Mouse (Mus musculus) granulocyte monocyte progenitor cell, adult 5-6 weeks (primary cell): ENCODE data around the gene Wdr81. TPM values are rescaled to one million over a fixed set of nuclear protein-coding genes. Genes with fewer than 3 reads are reported as not detected.

ENCODE experiments used
- ATAC-seq: replicated peaks from 2 replicates; pipeline ENCODE4 v1.8.0; 2016; ENCODE audit warnings: mild to moderate bottlenecking, moderate TSS enrichment, inconsistent platforms; ENCODE audit not compliant: poor library complexity, severe bottlenecking
- total RNA-seq, 2 experiments: library from RNA; stranded (forward) in 1 of 2; stranded (reverse) in 1 of 2; fragments of 200-712, 200-1000 nt in 1 of 2; fragments of >200 nt in 1 of 2; fragmentation: Nextera tagmentation in 1 of 2; gene quantifications; 2 replicates each; pipeline ENCODE4 v1.2.3; 2014 to 2017

Wdr81 gene
- total RNA-seq (2014; fragmentation: Nextera tagmentation) (10.2 and 15.6 TPM in 2 replicates), total RNA-seq (2017) (4.4 and 5.1 TPM in 2 replicates)

DNA sequence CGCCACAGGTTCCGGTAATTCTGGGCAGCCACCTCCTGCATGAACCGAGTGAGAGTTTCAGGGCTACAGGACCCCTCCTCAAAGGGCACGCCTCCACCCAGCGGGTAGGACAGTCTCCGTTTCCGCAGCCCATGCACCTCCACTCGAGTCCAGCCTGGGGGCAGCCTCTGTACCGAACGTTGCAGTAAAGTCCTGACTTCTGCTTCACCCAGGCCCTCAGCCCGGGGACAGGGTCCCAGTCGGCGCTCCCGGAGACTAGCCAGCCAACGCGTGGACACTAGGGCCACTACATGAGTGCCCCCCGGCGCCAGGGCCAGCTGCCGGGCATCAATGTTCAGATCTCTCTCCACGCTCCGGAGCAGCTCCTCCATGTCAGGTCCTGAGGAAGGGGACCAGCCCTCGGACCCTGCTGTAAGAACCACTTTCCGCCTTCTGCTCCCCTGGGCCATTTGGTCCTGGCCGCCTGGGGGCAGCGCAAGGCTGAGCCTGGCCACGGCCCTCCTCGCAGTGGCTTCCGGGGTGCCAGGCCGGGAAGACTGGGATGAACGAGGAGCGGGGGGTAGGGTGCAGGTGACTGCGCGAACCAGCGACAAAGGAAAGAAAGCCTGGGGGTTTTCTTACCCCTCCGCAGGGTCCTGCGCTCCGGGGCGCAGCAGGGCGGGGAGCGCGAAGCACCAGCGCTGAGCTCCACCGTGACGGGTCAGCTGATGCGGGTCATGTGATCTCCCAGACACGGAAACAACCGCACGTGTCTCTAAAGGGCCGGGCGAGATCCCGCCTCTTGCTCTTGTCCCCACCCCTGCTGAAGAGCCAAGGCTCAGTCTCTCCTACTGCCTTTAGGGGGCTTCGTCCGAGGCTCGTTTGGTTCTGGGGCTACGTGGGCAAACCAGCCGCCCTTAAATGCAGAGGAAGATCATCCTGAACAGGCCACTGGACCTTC, at the start of gene Wdr81:
Gene Wdr81, minus strand, starts transcription at position 727 of the 940 bp plus-strand sequence.
- peak; percentile 64 for ATAC-seq

GRCm38 (mm10) chr11:75498126-75498525, 43.6 kb upstream of the Wdr81 start:
- ATAC-seq: no peak

DNA sequence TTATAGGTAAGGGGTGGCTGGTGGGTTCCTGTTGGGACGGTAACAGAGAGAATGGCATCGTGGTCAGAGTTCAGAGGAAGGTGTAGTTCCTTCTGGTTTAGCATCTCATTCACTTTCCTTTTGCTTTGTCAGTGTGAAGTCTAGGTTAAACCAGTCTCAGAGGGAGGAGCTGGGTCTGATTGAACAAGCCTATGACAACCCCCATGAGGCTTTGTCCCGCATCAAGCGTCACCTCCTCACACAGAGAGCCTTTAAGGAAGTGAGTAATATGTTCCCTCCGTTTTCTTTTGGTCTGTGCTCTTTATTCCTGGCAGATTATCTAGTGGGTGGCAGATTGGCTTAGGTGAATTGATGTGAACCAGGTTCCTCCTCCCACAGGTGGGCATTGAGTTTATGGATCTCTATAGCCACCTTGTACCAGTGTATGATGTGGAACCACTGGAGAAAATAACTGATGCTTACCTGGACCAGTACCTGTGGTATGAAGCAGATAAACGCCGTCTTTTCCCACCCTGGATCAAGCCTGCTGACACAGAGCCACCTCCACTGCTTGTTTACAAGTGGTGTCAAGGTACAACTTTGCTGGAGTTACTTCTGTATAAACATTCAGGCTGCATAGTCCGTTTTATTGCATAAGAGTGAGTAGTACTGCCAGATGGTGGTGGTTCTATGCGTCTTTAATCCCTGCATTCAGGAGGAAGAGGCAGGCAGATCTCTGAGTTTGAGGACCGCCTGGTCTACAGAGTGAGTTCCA, 40.0 kb upstream of the Wdr81 start:
- no peak for ATAC-seq

DNA sequence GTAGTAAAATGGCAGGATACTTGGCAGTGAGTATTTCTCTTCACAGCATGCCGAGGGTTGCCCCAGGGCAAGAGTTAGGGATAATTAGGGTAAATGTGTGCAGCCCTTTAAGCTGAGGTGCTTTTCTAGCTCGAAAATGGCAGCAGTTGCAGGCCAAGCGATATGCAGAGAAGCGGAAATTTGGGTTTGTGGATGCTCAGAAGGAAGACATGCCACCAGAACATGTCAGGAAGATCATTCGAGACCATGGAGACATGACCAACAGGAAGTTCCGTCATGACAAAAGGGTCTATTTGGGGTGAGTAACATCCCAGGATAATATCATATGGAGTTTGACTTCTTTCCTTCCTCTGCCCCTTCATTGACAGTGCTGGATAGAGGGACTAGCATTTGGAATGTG, 33.0 kb upstream of the Wdr81 start:
- no peak for ATAC-seq

DNA sequence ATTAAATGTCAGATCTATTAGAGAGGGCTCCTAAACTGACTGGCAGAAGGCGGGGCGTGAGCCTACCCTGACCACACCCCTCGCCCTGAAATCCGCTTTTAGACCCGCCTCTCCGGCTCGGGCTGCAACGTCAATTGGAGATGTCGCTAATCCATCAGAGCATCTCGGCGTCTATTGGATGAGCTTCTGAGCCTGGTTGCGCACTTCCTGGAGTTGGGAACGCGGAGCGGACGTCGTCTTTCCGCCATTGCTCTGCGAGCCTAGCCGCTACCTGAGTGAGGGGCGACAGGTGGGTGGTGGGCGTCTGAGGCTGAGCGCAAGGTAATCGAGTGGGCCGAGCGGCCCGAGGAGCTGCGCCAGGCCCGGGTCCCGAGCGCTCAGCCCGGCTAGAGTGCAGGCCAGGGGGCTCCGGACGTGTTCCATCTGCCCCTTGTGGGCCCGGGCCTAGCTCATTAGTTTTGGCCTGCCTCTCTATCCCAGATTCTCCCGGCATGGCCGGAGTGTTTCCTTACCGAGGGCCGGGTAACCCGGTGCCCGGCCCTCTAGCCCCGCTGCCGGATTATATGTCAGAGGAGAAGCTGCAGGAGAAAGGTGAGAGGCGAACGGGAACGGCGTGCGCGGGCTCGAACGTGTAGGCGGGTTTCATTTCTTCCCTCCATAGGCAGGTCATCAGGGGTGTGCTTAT, 32.2 kb upstream of the Wdr81 start, which contains the start of gene Prpf8:
Gene Prpf8, plus strand, starts transcription at position 216 of the 685 bp plus-strand sequence.
- peak; percentile 100 for ATAC-seq

DNA sequence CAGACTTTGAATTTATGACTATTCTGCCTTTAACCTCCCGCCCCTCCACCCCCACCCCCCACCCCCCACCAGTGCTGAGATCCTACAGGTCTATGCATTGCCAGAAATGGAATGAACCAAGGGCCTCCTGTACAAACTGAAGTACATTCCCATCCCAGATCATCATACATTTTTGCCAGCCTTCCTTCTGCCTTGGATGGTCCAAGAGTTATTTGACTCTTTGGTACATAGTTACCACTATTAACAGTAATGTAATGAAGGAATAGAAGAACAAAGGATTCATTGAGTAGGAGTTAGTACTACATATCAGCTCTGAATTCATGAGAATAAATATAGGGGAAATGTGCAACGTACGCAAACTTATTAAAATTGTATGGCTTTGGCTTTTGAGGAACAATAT, 31.7 kb upstream of the Wdr81 start:
- no peak for ATAC-seq

GRCm38 (mm10) chr11:75473376-75473775, 18.9 kb upstream of the Wdr81 start:
- ATAC-seq: no peak

DNA sequence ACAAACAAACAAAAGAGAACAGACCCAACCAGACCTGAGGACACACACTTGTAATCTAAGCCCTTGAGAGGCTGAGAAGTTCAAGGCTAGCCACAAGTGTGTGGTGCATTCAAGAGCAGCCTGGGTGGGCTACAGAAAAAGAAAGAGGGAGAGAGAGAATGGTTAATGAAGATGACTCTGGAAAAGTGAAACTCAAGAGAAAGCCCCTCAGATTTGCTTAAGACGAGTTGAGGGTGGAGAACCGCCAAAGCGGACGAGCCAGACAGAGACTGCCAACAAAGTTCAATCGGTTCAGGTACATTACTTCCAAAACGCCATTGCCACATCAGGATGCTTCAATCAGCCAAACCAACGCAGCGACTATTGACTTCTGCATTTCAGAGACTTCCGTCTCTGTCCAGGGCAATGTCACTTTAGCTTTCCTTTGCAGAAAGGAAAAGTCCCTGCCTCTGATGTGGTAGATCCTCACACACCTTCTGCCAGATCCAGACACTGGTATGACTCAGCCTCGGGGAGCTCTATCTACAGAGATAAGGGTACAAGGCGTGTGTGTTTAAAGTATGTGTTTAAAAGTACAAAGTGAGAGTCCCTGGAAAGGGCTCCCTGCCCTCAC, 18.1 kb upstream of the Wdr81 start:
- ATAC-seq: peak; percentile 65

DNA sequence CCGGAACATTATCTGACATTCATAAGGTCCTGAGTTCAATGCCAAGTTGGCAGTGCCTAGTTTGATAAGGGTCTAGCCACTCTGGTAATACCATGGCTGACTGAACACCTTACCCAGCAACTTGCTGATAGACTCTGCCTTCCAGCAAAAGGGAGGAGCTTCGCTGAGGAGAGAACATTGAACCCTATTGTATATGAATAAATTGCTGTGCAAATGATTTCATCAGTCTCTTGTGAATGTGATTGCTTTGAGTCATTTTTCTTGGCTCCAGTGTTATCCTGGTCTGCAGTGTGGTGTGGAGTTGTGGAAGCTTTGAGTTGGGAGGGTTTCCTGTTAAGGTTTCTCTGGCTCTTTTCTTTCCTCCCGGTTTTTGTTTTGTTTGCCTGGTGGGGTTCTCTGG, 16.2 kb upstream of the Wdr81 start:
- no peak for ATAC-seq

- ATAC-seq: no peak
Measured at GRCm38 (mm10) chr11:75469261-75469660, 14.7 kb upstream of the Wdr81 start.

GRCm38 (mm10) chr11:75468410-75468809, 13.9 kb upstream of the Wdr81 start:
- no peak for ATAC-seq

DNA sequence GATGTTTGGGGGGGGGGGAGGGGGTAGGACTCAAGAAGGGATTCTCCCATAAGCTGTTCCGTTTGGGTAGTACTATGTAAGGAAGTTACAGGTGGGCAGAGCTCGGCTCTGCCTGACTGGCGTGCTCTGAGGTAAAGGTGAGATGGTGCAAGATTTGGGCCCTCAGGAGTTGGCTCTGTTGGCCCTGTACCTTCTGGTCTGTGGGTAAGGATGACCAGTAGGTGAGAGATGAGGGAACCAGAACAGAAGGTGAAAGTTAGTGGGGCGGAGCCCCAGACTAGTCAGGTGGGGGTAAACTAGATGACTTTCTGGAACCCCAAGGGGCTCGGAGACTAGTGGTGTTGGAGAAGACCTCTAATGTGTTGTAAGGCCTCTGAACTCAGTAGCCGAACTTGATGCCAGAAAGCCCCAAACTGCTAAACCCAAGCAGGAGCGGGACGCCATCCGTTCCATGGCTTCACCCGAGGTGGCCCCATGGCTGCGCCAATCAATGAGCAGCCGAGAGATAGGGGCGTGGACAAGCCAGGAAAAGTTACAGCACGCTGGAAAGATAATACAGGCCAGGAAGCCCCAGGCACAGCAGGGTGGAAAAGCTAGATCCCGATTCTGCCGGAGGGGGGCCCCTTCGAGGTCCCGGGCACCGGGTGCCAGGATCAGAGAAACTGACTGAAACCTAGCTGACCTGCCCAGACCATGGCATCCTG, 13.1 kb upstream of the Wdr81 start:
- ATAC-seq: peak; percentile 69

DNA sequence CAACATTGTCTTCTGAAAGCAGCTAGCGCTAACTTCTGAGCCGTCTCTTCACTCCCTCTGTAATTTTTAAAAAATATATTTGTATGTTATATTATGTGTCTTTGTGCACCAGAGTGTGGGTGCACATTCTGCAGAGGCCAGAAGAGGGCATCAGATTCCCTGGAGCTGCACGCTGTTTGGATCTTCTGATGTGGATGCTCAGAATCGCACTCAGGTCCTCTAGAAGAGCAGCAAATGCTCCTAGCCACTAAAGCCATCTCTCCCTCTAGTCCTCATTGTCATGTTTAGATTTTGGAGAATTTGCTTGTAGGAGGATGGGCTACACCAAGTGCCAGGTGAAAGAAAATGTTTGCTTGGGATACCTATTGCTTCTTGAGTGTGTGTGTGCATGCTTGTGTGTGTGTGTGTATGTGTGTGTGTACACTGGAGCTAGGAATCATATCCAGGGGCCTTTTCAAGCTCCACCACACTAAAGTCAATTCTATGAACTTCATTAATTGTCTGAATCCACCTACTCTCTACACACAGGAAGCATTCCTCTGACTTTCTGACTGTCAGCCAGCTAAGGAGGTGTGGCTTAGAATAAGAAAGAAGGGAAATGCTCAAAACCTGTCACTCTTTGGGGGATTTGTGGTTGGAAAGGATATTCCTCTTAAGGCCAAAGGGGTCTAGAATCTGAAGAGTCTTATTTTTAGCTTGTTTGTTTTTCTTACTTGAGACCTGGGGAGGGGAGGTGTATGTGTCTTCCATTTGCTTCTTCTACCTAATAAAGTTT, 12.4 kb upstream of the Wdr81 start:
- ATAC-seq: no peak

DNA sequence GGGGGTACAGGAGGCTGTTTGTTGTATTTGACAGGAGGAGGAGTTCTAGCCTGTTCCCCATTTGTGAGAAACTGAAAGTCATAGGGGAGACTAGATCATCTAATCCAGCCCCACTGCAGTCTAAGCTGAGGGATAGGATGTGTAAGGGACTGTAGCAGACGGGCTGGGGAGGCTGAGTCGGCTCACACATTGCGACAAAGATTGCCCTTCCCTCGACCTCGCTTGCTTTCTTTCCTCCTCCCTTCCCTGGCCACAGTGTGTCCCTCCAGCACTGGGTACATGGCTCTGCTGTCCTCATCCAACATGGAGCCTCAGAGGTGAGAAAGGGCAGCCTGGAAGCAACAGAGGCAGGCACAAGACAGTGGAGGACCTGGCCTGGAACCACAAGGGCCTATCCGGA, 10.5 kb upstream of the Wdr81 start:
- no peak for ATAC-seq

DNA sequence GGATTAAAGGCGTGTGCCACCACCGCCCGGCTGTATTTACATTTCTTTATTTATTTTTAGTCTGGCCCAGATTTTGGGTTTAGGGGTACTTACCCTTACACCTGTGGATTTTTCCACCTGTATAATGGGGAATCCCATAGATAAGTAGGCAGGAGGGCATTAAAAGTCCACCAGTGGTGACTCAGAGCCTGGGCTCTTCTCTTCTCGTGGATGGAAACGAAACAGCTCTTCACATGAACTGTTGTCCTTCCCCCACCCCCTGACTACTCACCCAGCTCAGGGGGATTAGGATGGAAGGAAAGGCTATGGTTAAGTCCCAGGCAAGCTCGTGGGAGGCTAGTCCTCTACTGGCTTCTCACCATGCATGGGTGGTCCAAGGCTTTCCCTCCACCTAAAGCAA, 9.9 kb upstream of the Wdr81 start:
- ATAC-seq: no peak

- ATAC-seq: no peak
Measured at GRCm38 (mm10) chr11:75463624-75464023, 9.1 kb upstream of the Wdr81 start.

- peak; percentile 8; the same call in 1 of the 2 replicates for ATAC-seq
Measured at GRCm38 (mm10) chr11:75462865-75463336, 8.4 kb upstream of the Wdr81 start.

DNA sequence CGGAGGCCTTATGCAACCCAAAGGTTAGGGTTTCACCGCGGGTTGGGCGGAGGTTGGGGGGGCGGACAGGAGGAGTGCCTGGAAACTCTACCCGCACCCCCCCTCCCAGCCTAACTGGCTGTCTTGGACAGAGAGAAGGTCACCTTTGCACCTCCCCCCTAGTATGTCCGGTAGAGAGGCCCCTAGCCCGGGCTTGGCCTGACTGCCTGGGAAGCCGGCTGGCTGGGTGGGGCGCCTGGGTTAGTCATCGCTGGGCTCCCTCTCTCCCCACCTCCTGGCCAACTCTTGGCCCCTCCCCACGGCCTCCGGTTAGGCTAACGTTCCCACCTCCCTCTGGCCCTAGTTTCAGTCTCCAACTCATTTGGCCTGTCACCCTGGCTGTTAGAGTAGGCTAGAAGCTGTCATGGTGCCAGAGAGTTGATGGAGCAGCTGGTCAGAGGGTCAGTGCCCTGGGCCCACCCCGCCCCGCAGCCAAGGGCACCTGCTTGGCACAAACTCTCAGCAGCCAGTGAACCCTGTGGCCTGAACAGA, 7.8 kb upstream of the Wdr81 start:
- ATAC-seq: peak; percentile 16
